Mouse (Mus musculus) embryonic facial prominence, embryonic 12.5 days (tissue): ENCODE measurements around the gene Mad2l1bp. TPM values are rescaled to one million over a fixed set of nuclear protein-coding genes. Genes with fewer than 3 reads are reported as not detected.
A peak's percentile ranks its signal among the peaks of the same experiment; 100 is the strongest.

Experiments
- ATAC-seq: fragments of 200-750 bp; cut with Nextera tagmentation; 2 replicates; pipeline ENCODE4 v1.8.0; 2017; ENCODE audit not compliant: insufficient number of reproducible peaks, insufficient read depth, low FRiP score, low TSS enrichment
- H3K27ac ChIP-seq: fragments of 300-500 bp; sonication (generic); 2 replicates; pipeline ENCODE4 v1.5.1; 2016; ENCODE audit warnings: mild to moderate bottlenecking
- H3K27me3 ChIP-seq: fragments of 300-500 bp; sonication (generic); 2 replicates; pipeline ENCODE4 v1.6.1; 2016; ENCODE audit warnings: mild to moderate bottlenecking, moderate library complexity
- H3K36me3 ChIP-seq: fragments of 300-500 bp; sonication (generic); 2 replicates; pipeline ENCODE4 v1.6.1; 2016; ENCODE audit warnings: mild to moderate bottlenecking
- H3K4me1 ChIP-seq: fragments of 300-500 bp; sonication (generic); 2 replicates; pipeline ENCODE4 v1.6.1; 2016
- H3K4me2 ChIP-seq: fragments of 300-500 bp; sonication (generic); replicated peaks from 2 replicates; pipeline ENCODE4 v1.6.1; 2016; ENCODE audit warnings: mild to moderate bottlenecking, moderate library complexity
- H3K4me3 ChIP-seq: fragments of 300-500 bp; sonication (generic); 2 replicates; pipeline ENCODE4 v1.5.1; 2016; ENCODE audit warnings: mild to moderate bottlenecking
- H3K9ac ChIP-seq: fragments of 300-500 bp; sonication (generic); 2 replicates; pipeline ENCODE4 v1.6.1; 2016; ENCODE audit warnings: mild to moderate bottlenecking, moderate library complexity
- H3K9me3 ChIP-seq: fragments of 300-500 bp; sonication (generic); 2 replicates; pipeline ENCODE4 v1.6.1; 2016; ENCODE audit warnings: mild to moderate bottlenecking, moderate library complexity
- WGBS: fragments of 180-500 bp; shearing (Covaris S2); methylation state at CpG from one replicate; pipeline ENCODE4 v1.1.7; 2016; 5-methylcytosine and 5-hydroxymethylcytosine counted together
- polyA plus RNA-seq: library from polyadenylated mRNA; unstranded; fragments of >200 nt; fragmentation: Nextera tagmentation; extraction: Ambion mirVana; gene quantifications from 2 replicates; pipeline ENCODE4 v1.2.1, GENCODE M21; 2016

Mad2l1bp gene
- polyA plus RNA-seq, 1 experiment from 2014 or later: 33.7 TPM

GRCm38 (mm10) chr17:46102608-46103159 is 50.7 kb downstream of the Mad2l1bp start:
- Histone ChIP-seq H3K9me3 (no peaks in the 10 kb centered on the region), H3K4me1 (peaks cover 16% of the 10 kb centered on the region), H3K9ac (no peak overlapping the region), H3K4me2 (no peak overlapping the region), H3K36me3 (no peaks in the 10 kb centered on the region), H3K27me3 (no peaks in the 10 kb centered on the region), H3K27ac (0 out of 2 replicates have a peak overlapping the region, but pooled peaks have one; percentile 3), H3K4me3 (no peak overlapping the region)
- 57% methylated on average over 8 of the region's 8 CpGs for WGBS
- no peak for ATAC-seq

- H3K4me3 ChIP-seq: no peak overlapping the region
- no peaks in the 10 kb centered on the region for H3K9me3 ChIP-seq
- no peak for ATAC-seq
- H3K27ac ChIP-seq: no peak overlapping the region
- H3K27me3 ChIP-seq: no peaks in the 10 kb centered on the region
- no peak overlapping the region for H3K9ac ChIP-seq
- H3K36me3 ChIP-seq: no peaks in the 10 kb centered on the region
- H3K4me1 ChIP-seq: peaks cover 16% of the 10 kb centered on the region
- no peak overlapping the region for H3K4me2 ChIP-seq
- 50% methylated on average over 9 of the region's 9 CpGs for WGBS
Observed at GRCm38 (mm10) chr17:46101906-46102305, 51.4 kb downstream of the Mad2l1bp start.

- no peaks in the 10 kb centered on the region for H3K36me3 ChIP-seq
- no peak overlapping the region for H3K9ac ChIP-seq
- 58% methylated on average over 8 of the region's 8 CpGs for WGBS
- no peak overlapping the region for H3K27ac ChIP-seq
- no peak overlapping the region for H3K4me3 ChIP-seq
- peaks cover 8% of the 10 kb centered on the region for H3K4me1 ChIP-seq
- H3K9me3 ChIP-seq: no peaks in the 10 kb centered on the region
- H3K27me3 ChIP-seq: no peaks in the 10 kb centered on the region
- ATAC-seq: no peak
- H3K4me2 ChIP-seq: no peak overlapping the region
Observed at GRCm38 (mm10) chr17:46098525-46098924, 54.8 kb downstream of the Mad2l1bp start.

Other genes starting within 250 kb of the Mad2l1bp start
- 5.2 and 6.7 TPM in 2 replicates for gene Vegfa, start 121.2 kb downstream of the Mad2l1bp start, polyA plus RNA-seq
- gene Mrps18a, start 42.6 kb downstream of the Mad2l1bp start, polyA plus RNA-seq: 136 and 138 TPM in 2 replicates
- 11.7 and 12.2 TPM in 2 replicates for gene Rsph9, start 9.3 kb downstream of the Mad2l1bp start, polyA plus RNA-seq
- gene Gtpbp2, start 7.5 kb upstream of the Mad2l1bp start, polyA plus RNA-seq: 48.8 and 50.2 TPM in 2 replicates
- gene Polh, start 49.1 kb upstream of the Mad2l1bp start, polyA plus RNA-seq: 16.3 and 16.6 TPM in 2 replicates
- 56.3 and 57.3 TPM in 2 replicates for gene Xpo5, start 49.2 kb upstream of the Mad2l1bp start, polyA plus RNA-seq
- gene Polr1c, start 94.5 kb upstream of the Mad2l1bp start, polyA plus RNA-seq: 100 and 102 TPM in 2 replicates
- gene Yipf3, start 94.5 kb upstream of the Mad2l1bp start, polyA plus RNA-seq: 82.5 and 86.2 TPM in 2 replicates
- gene Lrrc73, start 100.0 kb upstream of the Mad2l1bp start, polyA plus RNA-seq: 1.2 and 1.4 TPM in 2 replicates
- 64.0 and 66.4 TPM in 2 replicates for gene Tjap1, start 129.5 kb upstream of the Mad2l1bp start, polyA plus RNA-seq
- gene Dlk2, start 143.9 kb upstream of the Mad2l1bp start, polyA plus RNA-seq: 4.5 and 5.5 TPM in 2 replicates
- 7.6 and 8.3 TPM in 2 replicates for gene Abcc10, start 174.8 kb upstream of the Mad2l1bp start, polyA plus RNA-seq
- gene Zfp318, start 230.2 kb upstream of the Mad2l1bp start, polyA plus RNA-seq: 16.9 and 18.2 TPM in 2 replicates